21 mouse cellular contexts compared by ENCODE assay signal in the genomic region with DNA sequence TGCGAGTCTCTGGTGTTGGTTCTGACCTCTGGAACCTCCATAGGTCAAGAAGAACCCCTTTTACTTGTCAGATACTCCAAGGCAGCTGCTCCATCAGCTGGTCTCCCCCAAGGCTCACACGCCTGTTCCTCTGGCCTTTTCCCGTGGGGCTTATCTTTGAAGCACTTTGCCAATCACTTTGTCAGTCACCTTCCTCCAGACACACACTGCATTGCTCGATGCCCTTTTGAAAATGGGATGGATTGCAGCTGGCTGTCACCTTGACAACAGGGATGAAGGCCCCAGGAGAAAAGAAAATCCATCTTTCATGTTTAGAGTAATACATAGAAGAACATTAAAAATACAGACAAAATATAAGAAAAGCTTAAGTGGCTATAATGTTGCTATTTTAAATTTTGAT.
A peak's percentile ranks its signal among the peaks of the same experiment; 100 is the strongest.
DNase-seq lines count a peak whose midpoint lies in the region; ATAC-seq and TF ChIP-seq lines count a peak whose summit lies in the region.
"Had no signal": no experiment of that assay in that cellular context is flagged by ENCODE, and none has a peak within 500 bp of the region (broad histone marks: within the 10 kb centered on the region; RNA-seq: fewer than 3 reads in every experiment).

No protein-coding gene starts in this region.

- 0 out of 2 replicates have a peak, but pooled peaks have one; percentile 25 for ATAC-seq in hindbrain, embryonic 11.5 days (ENCODE audit: low FRiP score)
- no peak for ATAC-seq in hindbrain, embryonic 16.5 days
- no peak for ATAC-seq in midbrain, embryonic 15.5 days (replicated peaks)
- no peak for ATAC-seq in neural tube, embryonic 15.5 days (ENCODE audit: low FRiP score)
- ATAC-seq in inflammation-experienced regulatory T-cells, adult 6 months, result no peak
- ATAC-seq: forebrain, embryonic 13.5 days; forebrain, embryonic 16.5 days had no signal

- no peaks in the 10 kb centered on the region for H3K27me3 ChIP-seq in hindbrain, embryonic 11.5 days (ENCODE audit: control insufficient read depth, insufficient read depth, low read length)
- no peaks in the 10 kb centered on the region for H3K27me3 ChIP-seq in hindbrain, embryonic 16.5 days (replicated peaks; ENCODE audit: control insufficient read depth, insufficient read depth, low read length)
- no peaks in the 10 kb centered on the region for H3K27me3 ChIP-seq in midbrain, embryonic 15.5 days (replicated peaks)
- no peaks in the 10 kb centered on the region for H3K27me3 ChIP-seq in neural tube, embryonic 15.5 days (replicated peaks)
- H3K27me3 ChIP-seq: CH12.LX; forebrain, embryonic 13.5 days; hindbrain, embryonic 15.5 days had no signal

- H3K4me1 ChIP-seq in hindbrain, embryonic 11.5 days (replicated peaks; ENCODE audit: control insufficient read depth, insufficient read depth, low read length), result no peaks in the 10 kb centered on the region
- peaks cover 15% of the 10 kb centered on the region for H3K4me1 ChIP-seq in hindbrain, embryonic 16.5 days (ENCODE audit: control insufficient read depth, insufficient read depth, low read depth, low read length)
- peaks cover 21% of the 10 kb centered on the region for H3K4me1 ChIP-seq in midbrain, embryonic 15.5 days
- H3K4me1 ChIP-seq in neural tube, embryonic 15.5 days, result peaks cover 43% of the 10 kb centered on the region

- no peaks in the 10 kb centered on the region for H3K36me3 ChIP-seq in hindbrain, embryonic 11.5 days (ENCODE audit: control insufficient read depth, insufficient read depth, low read length)
- no peaks in the 10 kb centered on the region for H3K36me3 ChIP-seq in hindbrain, embryonic 16.5 days (ENCODE audit: control insufficient read depth, insufficient read depth, low read length)
- no peaks in the 10 kb centered on the region for H3K36me3 ChIP-seq in midbrain, embryonic 15.5 days (replicated peaks)
- H3K36me3 ChIP-seq in neural tube, embryonic 15.5 days, result no peaks in the 10 kb centered on the region
- H3K36me3 ChIP-seq: forebrain, embryonic 10.5 days; hindbrain, embryonic 15.5 days had no signal

- WGBS in hindbrain, embryonic 11.5 days, result 59% methylated on average over 4 of the region's 4 CpGs
- WGBS in hindbrain, embryonic 16.5 days, result 55% methylated on average over 4 of the region's 4 CpGs
- WGBS in midbrain, embryonic 15.5 days, result 38% methylated on average over 4 of the region's 4 CpGs
- WGBS in neural tube, embryonic 15.5 days, result 52% methylated on average over 4 of the region's 4 CpGs

- H3K9me3 ChIP-seq in hindbrain, embryonic 11.5 days (ENCODE audit: control insufficient read depth, low read length), result no peaks in the 10 kb centered on the region
- H3K9me3 ChIP-seq in hindbrain, embryonic 16.5 days (ENCODE audit: control insufficient read depth, low read length), result no peaks in the 10 kb centered on the region
- no peaks in the 10 kb centered on the region for H3K9me3 ChIP-seq in midbrain, embryonic 15.5 days
- H3K9me3 ChIP-seq in neural tube, embryonic 15.5 days (replicated peaks), result no peaks in the 10 kb centered on the region
- H3K9me3 ChIP-seq: forebrain, embryonic 10.5 days; forebrain, embryonic 13.5 days; hindbrain, embryonic 15.5 days had no signal

- H3K4me3 ChIP-seq in hindbrain, embryonic 11.5 days (ENCODE audit: low read depth, low read length), result no peak overlapping the region
- no peak overlapping the region for H3K4me3 ChIP-seq in hindbrain, embryonic 16.5 days (ENCODE audit: low read length)
- no peak overlapping the region for H3K4me3 ChIP-seq in midbrain, embryonic 15.5 days
- H3K4me3 ChIP-seq in neural tube, embryonic 15.5 days (replicated peaks), result no peak overlapping the region
- H3K4me3 ChIP-seq: forebrain, embryonic 10.5 days; forebrain, embryonic 13.5 days; hindbrain, embryonic 15.5 days had no signal

- no peak for TF ChIP-seq CTCF in brain, embryonic 14.5 days (IDR thresholded peaks at IDR 0.05; ENCODE audit: borderline replicate concordance, extremely low read depth, insufficient read depth, insufficient read length)

- no peak for TF ChIP-seq POLR2A in brain, embryonic 14.5 days (IDR thresholded peaks at IDR 0.05; ENCODE audit: borderline replicate concordance, extremely low read depth, insufficient read depth, insufficient read length, poor library complexity, severe bottlenecking)

- no peak overlapping the region for H3K9ac ChIP-seq in hindbrain, embryonic 11.5 days (ENCODE audit: low read depth, low read length)
- H3K9ac ChIP-seq in hindbrain, embryonic 16.5 days (ENCODE audit: low read depth, low read length), result no peak overlapping the region
- H3K9ac ChIP-seq in midbrain, embryonic 15.5 days, result no peak overlapping the region
- no peak overlapping the region for H3K9ac ChIP-seq in neural tube, embryonic 15.5 days (replicated peaks)
- H3K9ac ChIP-seq: forebrain, embryonic 13.5 days; hindbrain, embryonic 15.5 days had no signal

- H3K4me2 ChIP-seq in hindbrain, embryonic 11.5 days (replicated peaks; ENCODE audit: low read depth, low read length), result no peak overlapping the region
- H3K4me2 ChIP-seq in hindbrain, embryonic 16.5 days (ENCODE audit: low read length), result no peak overlapping the region
- no peak overlapping the region for H3K4me2 ChIP-seq in midbrain, embryonic 15.5 days
- H3K4me2 ChIP-seq in neural tube, embryonic 15.5 days, result no peak overlapping the region
- H3K4me2 ChIP-seq: forebrain, embryonic 13.5 days; heart, embryonic 11.5 days; hindbrain, embryonic 15.5 days had no signal

- DNase-seq in hindbrain, embryonic 11.5 days (ENCODE audit: low spot score), result peak; percentile 11
- peak; percentile 56 for DNase-seq in brain, embryonic 14.5 days (ENCODE audit: low read depth)
- DNase-seq in adrenal gland, postnatal 25 days, result no peak
- DNase-seq: adrenal gland, adult 2 months; adrenal gland, postnatal 14 days; B cell, adult 2 months; cerebellum, adult 18-20 months; cerebellum, adult 9-10 months; cerebellum, postnatal 14 days; gastrocnemius, postnatal 10 days; heart, adult 11 months had no signal

- H3K27ac ChIP-seq in hindbrain, embryonic 11.5 days (ENCODE audit: low read depth, low read length), result no peak overlapping the region
- H3K27ac ChIP-seq in hindbrain, embryonic 16.5 days (ENCODE audit: low read depth, low read length), result no peak overlapping the region
- peak overlapping the region; percentile 32; the same call in 1 of the 2 replicates for H3K27ac ChIP-seq in midbrain, embryonic 15.5 days
- no peak overlapping the region for H3K27ac ChIP-seq in neural tube, embryonic 15.5 days (replicated peaks)
- H3K27ac ChIP-seq: forebrain, embryonic 10.5 days; forebrain, embryonic 13.5 days had no signal
